Mouse (Mus musculus) cerebellum, postnatal 10 days (tissue): Measurements from ENCODE around the gene Slc9b2.
A peak's percentile ranks its signal among the peaks of the same experiment; 100 is the strongest.

ENCODE experiments used
- DNase-seq, 2 experiments: peaks; one replicate each; pipeline ENCODE4 v3.0.0; 2021; ENCODE audit warnings: mixed read lengths in 2 of 2

Slc9b2 gene

GRCm38 (mm10) chr3:135313727-135314126 is 6.2 kb downstream of the Slc9b2 start:
- DNase-seq = no peak

GRCm38 (mm10) chr3:135314811-135315210 is 7.3 kb downstream of the Slc9b2 start:
- no peak for DNase-seq

- no peak for DNase-seq
Measured at GRCm38 (mm10) chr3:135315720-135316425, 8.4 kb downstream of the Slc9b2 start.

- no peak for DNase-seq
Measured at GRCm38 (mm10) chr3:135318331-135318730, 10.8 kb downstream of the Slc9b2 start.

- no peak for DNase-seq
Measured at GRCm38 (mm10) chr3:135324354-135324753, 16.9 kb downstream of the Slc9b2 start.

GRCm38 (mm10) chr3:135327176-135327575 is 19.7 kb downstream of the Slc9b2 start:
- no peak for DNase-seq

GRCm38 (mm10) chr3:135327601-135328000 is 20.1 kb downstream of the Slc9b2 start:
- no peak for DNase-seq

GRCm38 (mm10) chr3:135328560-135328959 is 21.1 kb downstream of the Slc9b2 start:
- DNase-seq = peak; percentile 72 to 77

- no peak for DNase-seq
Measured at GRCm38 (mm10) chr3:135332691-135333090, 25.2 kb downstream of the Slc9b2 start.

GRCm38 (mm10) chr3:135333763-135334162 is 26.3 kb downstream of the Slc9b2 start:
- DNase-seq = no peak

- DNase-seq = no peak
Measured at GRCm38 (mm10) chr3:135347739-135348264, 40.3 kb downstream of the Slc9b2 start, which contains the start of gene Slc9b1. Gene Slc9b1 (plus strand): TSS chr3:135348029.

- peak; percentile 52 to 61 for DNase-seq
Measured at GRCm38 (mm10) chr3:135349022-135349421, 41.5 kb downstream of the Slc9b2 start.

- DNase-seq = no peak
Measured at GRCm38 (mm10) chr3:135351857-135352256, 44.4 kb downstream of the Slc9b2 start.

- DNase-seq = no peak
Measured at GRCm38 (mm10) chr3:135357394-135357793, 49.9 kb downstream of the Slc9b2 start.

GRCm38 (mm10) chr3:135375836-135376235 is 68.3 kb downstream of the Slc9b2 start:
- no peak for DNase-seq

- no peak for DNase-seq
Measured at GRCm38 (mm10) chr3:135377445-135377844, 69.9 kb downstream of the Slc9b2 start.

GRCm38 (mm10) chr3:135379868-135380267 is 72.4 kb downstream of the Slc9b2 start:
- DNase-seq = no peak

GRCm38 (mm10) chr3:135393186-135393585 is 85.7 kb downstream of the Slc9b2 start:
- DNase-seq = no peak
